Mouse (Mus musculus) limb, embryonic 14.5 days (tissue): ENCODE results near the gene Clec12a. TPM values are rescaled to one million over a fixed set of nuclear protein-coding genes. Genes with fewer than 3 reads are reported as not detected.

Experiments
- ATAC-seq: fragments of 200-750 bp; cut with Nextera tagmentation; 2 replicates; pipeline ENCODE4 v1.8.0; 2017; ENCODE audit warnings: low read depth, moderate number of reproducible peaks, moderate TSS enrichment; ENCODE audit not compliant: low FRiP score
- DNase-seq: peaks from one replicate; pipeline ENCODE4 v3.0.0-alpha.2; 2015; ENCODE audit warnings: low spot score
- H3K27ac ChIP-seq: fragments of 300-500 bp; sonication (generic); replicated peaks from 2 replicates; pipeline ENCODE4 v1.5.1; 2014; ENCODE audit warnings: low read depth, mild to moderate bottlenecking, low read length, moderate library complexity, mixed read lengths
- H3K27me3 ChIP-seq: fragments of 300-500 bp; sonication (generic); 2 replicates; pipeline ENCODE4 v1.6.1; 2014; ENCODE audit warnings: low read length, mixed read lengths; ENCODE audit not compliant: control insufficient read depth, insufficient read depth
- H3K36me3 ChIP-seq: fragments of 300-500 bp; sonication (generic); 2 replicates; pipeline ENCODE4 v1.6.1; 2014; ENCODE audit warnings: mild to moderate bottlenecking, low read length, moderate library complexity, mixed read lengths; ENCODE audit not compliant: control insufficient read depth, insufficient read depth
- H3K4me1 ChIP-seq: fragments of 300-500 bp; sonication (generic); 2 replicates; pipeline ENCODE4 v1.6.1; 2014; ENCODE audit warnings: antibody characterized with exemption, low read length, mixed read lengths; ENCODE audit not compliant: control insufficient read depth, insufficient read depth
- H3K4me2 ChIP-seq: fragments of 300-500 bp; sonication (generic); replicated peaks from 2 replicates; pipeline ENCODE4 v1.6.1; 2014; ENCODE audit warnings: low read depth, mild to moderate bottlenecking, low read length, moderate library complexity; ENCODE audit not compliant: severe bottlenecking
- H3K4me3 ChIP-seq: fragments of 300-500 bp; sonication (generic); replicated peaks from 2 replicates; pipeline ENCODE4 v1.5.1; 2014; ENCODE audit warnings: low read length
- H3K9ac ChIP-seq: fragments of 300-500 bp; sonication (generic); 2 replicates; pipeline ENCODE4 v1.6.1; 2014; ENCODE audit warnings: mild to moderate bottlenecking, low read depth, low read length, moderate library complexity; ENCODE audit not compliant: severe bottlenecking
- H3K9me3 ChIP-seq: fragments of 300-500 bp; sonication (generic); 2 replicates; pipeline ENCODE4 v1.6.1; 2016; ENCODE audit warnings: low read length; ENCODE audit not compliant: control insufficient read depth
- POLR2A ChIP-seq: fragments of 200-500 bp; IDR thresholded peaks from 2 replicates; pipeline ENCODE4 v1.8.0; 2012; ENCODE audit warnings: inconsistent platforms, mild to moderate bottlenecking, moderate library complexity, borderline replicate concordance; ENCODE audit not compliant: insufficient read depth, insufficient read length; ENCODE audit errors: extremely low read depth
- WGBS: fragments of 180-500 bp; shearing (Covaris S2); extraction: QIAGEN DNeasy Blood & Tissue Kit; methylation state at CpG from one replicate; pipeline ENCODE4 v1.1.7; 2014; 5-methylcytosine and 5-hydroxymethylcytosine counted together
- polyA plus RNA-seq, 2 experiments: library from polyadenylated mRNA; depleted of rRNA in 1 of 2; stranded (reverse) in 1 of 2; unstranded in 1 of 2; fragments of >200 nt; fragmentation: Nextera tagmentation in 1 of 2; extraction: Ambion mirVana in 1 of 2; gene quantifications; 2 replicates each; pipeline versions ENCODE4 v1.2.1 to v1.2.3; 2012 to 2014

The Clec12a gene
- polyA plus RNA-seq, 2 experiments, result 1.1 to 1.5 TPM

DNA sequence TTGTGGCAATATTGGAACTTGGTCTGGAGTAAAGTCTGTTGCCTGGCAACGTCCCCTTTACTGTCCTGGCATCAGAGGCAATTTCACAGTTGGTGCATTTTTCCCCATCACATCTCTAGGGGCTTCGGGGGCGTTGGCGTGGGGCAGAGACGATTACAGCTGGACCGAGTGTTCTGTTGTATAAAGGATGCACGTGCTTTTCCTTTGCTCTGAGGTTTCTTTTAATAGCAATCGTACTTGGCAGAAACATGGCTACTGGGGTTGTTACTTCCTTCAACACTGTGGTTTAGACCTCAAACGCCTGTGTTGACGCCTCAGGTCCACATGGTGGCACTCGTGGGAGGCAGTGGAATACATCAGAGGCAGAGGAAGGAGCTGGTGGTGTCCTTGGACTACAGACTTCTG is 8.8 kb upstream of the Clec12a start:
- no peak for TF ChIP-seq POLR2A

DNA sequence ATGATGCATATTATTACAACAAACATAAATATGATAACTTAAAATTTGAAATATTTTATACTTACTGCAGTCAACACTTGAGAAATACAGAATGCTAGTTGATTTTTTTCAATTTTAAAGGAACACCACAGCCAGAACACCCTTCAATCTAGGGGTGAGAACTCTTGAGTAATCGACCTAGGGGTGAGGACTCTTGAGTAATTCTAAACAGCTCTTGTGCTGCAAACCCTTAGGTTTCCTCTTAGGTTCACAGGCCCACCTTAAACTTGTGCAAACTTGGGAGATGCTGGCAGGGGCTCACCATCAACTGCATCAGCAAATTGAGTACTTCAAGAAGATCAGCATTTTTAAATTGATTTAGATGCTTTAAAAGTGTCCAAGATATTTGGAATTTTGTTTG is 4.7 kb upstream of the Clec12a start:
- H3K9ac ChIP-seq, result no peak overlapping the region
- no peak overlapping the region for H3K4me3 ChIP-seq
- no peak for ATAC-seq
- no peak overlapping the region for H3K27ac ChIP-seq
- WGBS, result 58% methylated on average over 1 of the region's 1 CpGs
- H3K27me3 ChIP-seq, result no peaks in the 10 kb centered on the region
- no peak overlapping the region for H3K4me2 ChIP-seq
- TF ChIP-seq POLR2A, result no peak
- no peaks in the 10 kb centered on the region for H3K36me3 ChIP-seq
- H3K4me1 ChIP-seq, result no peaks in the 10 kb centered on the region
- no peak for DNase-seq
- H3K9me3 ChIP-seq, result no peaks in the 10 kb centered on the region

More for the DNA sequence above, 8.8 kb upstream of the Clec12a start:
- Histone ChIP-seq H3K9me3 (no peaks in the 10 kb centered on the region), H3K9ac (no peak overlapping the region), H3K4me2 (no peak overlapping the region), H3K4me1 (no peaks in the 10 kb centered on the region), H3K27ac (no peak overlapping the region), H3K4me3 (no peak overlapping the region), H3K27me3 (no peaks in the 10 kb centered on the region), H3K36me3 (no peaks in the 10 kb centered on the region)
- no peak for ATAC-seq
- DNase-seq, result no peak
- 35% methylated on average over 11 of the region's 11 CpGs for WGBS

DNA sequence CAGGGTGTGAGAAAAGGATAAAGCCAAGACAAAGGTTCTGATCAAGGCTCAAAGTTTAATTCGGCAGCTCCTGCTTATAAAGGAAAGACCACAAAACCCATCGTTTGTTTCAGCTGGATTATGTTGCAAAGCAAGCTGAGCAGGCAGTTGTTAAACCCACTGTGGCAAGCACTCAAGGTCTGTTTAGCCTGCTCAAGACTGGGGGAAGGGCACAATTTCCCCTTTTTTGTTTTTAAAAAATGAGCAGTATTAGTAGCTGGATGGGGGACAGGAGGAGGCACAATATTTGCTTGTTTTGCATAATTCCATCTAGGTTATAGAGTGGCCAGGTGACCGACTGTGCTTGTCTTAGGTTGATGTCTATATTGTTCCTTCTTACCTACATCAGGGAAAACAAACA is 1.9 kb downstream of the Clec12a start:
- DNase-seq (no peak), ATAC-seq (no peak)
- no peak for TF ChIP-seq POLR2A
- no peak overlapping the region for H3K4me2 ChIP-seq
- H3K36me3 ChIP-seq, result no peaks in the 10 kb centered on the region
- no peaks in the 10 kb centered on the region for H3K4me1 ChIP-seq
- no peak overlapping the region for H3K27ac ChIP-seq
- H3K27me3 ChIP-seq, result no peaks in the 10 kb centered on the region
- WGBS, result 79% methylated on average over 3 of the region's 3 CpGs
- H3K9me3 ChIP-seq, result no peaks in the 10 kb centered on the region
- no peak overlapping the region for H3K4me3 ChIP-seq
- no peak overlapping the region for H3K9ac ChIP-seq

DNA sequence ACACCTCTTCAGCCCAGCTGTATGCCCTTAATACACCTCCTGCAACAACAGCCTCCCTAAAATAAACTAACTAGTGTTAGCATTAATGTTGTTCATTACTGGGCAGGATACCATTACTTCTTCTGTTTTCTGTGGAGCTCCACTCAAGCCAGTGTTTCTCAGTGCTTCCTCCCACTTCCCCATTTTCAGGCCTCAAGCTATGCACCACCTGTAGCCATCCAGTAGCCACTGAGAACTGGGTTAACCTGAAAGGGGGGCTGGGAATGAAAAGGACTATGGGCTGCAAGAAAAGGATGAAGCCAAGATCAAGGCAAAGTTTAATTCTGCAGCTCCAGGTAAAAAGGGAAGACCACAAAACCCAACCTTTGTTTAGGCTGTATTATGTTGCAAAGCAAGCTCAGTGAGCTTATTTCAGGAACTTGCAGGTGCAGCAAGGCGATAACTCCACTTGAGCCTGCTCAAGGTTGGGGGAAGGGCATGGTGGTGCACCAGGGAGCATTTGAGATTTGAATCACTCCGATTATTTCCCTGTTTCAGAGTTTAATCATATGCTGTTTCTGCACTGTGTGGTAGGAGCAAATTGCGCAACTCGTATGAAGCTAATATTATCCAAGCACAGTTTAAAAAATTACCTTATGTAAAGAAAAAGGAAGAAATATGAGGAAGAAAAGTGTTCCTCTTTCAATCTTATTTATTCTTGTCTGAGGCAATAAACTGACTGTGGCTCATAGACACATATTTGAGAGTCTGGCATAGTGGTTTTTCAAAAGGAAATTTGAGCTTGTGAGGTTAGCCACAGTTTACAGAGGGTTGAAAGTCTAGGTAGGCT is 7.2 kb downstream of the Clec12a start:
- no peak for DNase-seq
- no peak overlapping the region for H3K4me3 ChIP-seq
- no peak for ATAC-seq
- WGBS, result 46% methylated on average over 4 of the region's 4 CpGs
- no peaks in the 10 kb centered on the region for H3K36me3 ChIP-seq
- no peak for TF ChIP-seq POLR2A
- no peak overlapping the region for H3K9ac ChIP-seq
- H3K4me1 ChIP-seq, result no peaks in the 10 kb centered on the region
- no peaks in the 10 kb centered on the region for H3K27me3 ChIP-seq
- H3K27ac ChIP-seq, result no peak overlapping the region
- no peak overlapping the region for H3K4me2 ChIP-seq
- no peaks in the 10 kb centered on the region for H3K9me3 ChIP-seq

- no peak for TF ChIP-seq POLR2A
Observed at GRCm38 (mm10) chr6:129351091-129351490, 8.6 kb downstream of the Clec12a start.

More at GRCm38 (mm10) chr6:129351091-129351490, 8.6 kb downstream of the Clec12a start:
- Histone ChIP-seq H3K4me1 (no peaks in the 10 kb centered on the region), H3K4me2 (no peak overlapping the region), H3K9ac (no peak overlapping the region), H3K4me3 (no peak overlapping the region), H3K36me3 (no peaks in the 10 kb centered on the region), H3K27ac (no peak overlapping the region), H3K9me3 (no peaks in the 10 kb centered on the region), H3K27me3 (no peaks in the 10 kb centered on the region)
- DNase-seq (no peak), ATAC-seq (no peak)
- 94% methylated on average over 3 of the region's 3 CpGs for WGBS
